Mouse (Mus musculus) B cell, adult 2 months (primary cell): ENCODE measurements at regions not wholly inside any gene's neighbourhood (a gene's known extent, or its start where the extent isn't known, plus 50 kb on each side); places are given as distances from the start of the nearest gene placed in this dataset.

ENCODE experiments used
- DNase-seq, 2 experiments: peaks; one replicate each; pipeline ENCODE4 v3.0.0; 2022

- no peak for DNase-seq
Measured at GRCm38 (mm10) chr13:28633541-28634041, 319.9 kb downstream of the Sox4 start.

GRCm38 (mm10) chr13:28629431-28630331, 323.8 kb downstream of the Sox4 start:
- no peak for DNase-seq

- DNase-seq = no peak
Measured at GRCm38 (mm10) chr13:28628751-28629150, 324.8 kb downstream of the Sox4 start.

- no peak for DNase-seq
Measured at GRCm38 (mm10) chr13:28618961-28619360, 334.6 kb downstream of the Sox4 start.

GRCm38 (mm10) chr13:28617503-28617902, 336.0 kb downstream of the Sox4 start:
- DNase-seq = no peak

- peak in 1 of 2 experiments; percentile 2 for DNase-seq
Measured at GRCm38 (mm10) chr13:28616645-28617381, 336.7 kb downstream of the Sox4 start.

- DNase-seq = no peak
Measured at GRCm38 (mm10) chr13:28607551-28608114, 345.9 kb downstream of the Sox4 start.

- DNase-seq = no peak
Measured at GRCm38 (mm10) chr13:28606651-28607050, 346.9 kb downstream of the Sox4 start.

- no peak for DNase-seq
Measured at GRCm38 (mm10) chr13:28605833-28606232, 347.7 kb downstream of the Sox4 start.

GRCm38 (mm10) chr13:28604016-28604415, 346.7 kb downstream of the Gm11361 start:
- DNase-seq = no peak

- DNase-seq = peak; percentile 37 to 45
Measured at GRCm38 (mm10) chr13:28600792-28601191, 343.5 kb downstream of the Gm11361 start.

GRCm38 (mm10) chr13:28596367-28596766, 339.0 kb downstream of the Gm11361 start:
- no peak for DNase-seq

- no peak for DNase-seq
Measured at GRCm38 (mm10) chr13:28592176-28592575, 334.8 kb downstream of the Gm11361 start.

- no peak for DNase-seq
Measured at GRCm38 (mm10) chr13:28587977-28588376, 330.6 kb downstream of the Gm11361 start.

GRCm38 (mm10) chr13:28586693-28587092, 329.4 kb downstream of the Gm11361 start:
- DNase-seq = no peak

- DNase-seq = no peak
Measured at GRCm38 (mm10) chr13:28586140-28586539, 328.8 kb downstream of the Gm11361 start.

GRCm38 (mm10) chr13:28583617-28584016, 326.3 kb downstream of the Gm11361 start:
- DNase-seq = no peak

GRCm38 (mm10) chr13:28575202-28575851, 318.0 kb downstream of the Gm11361 start:
- no peak for DNase-seq

GRCm38 (mm10) chr13:28573364-28573763, 316.0 kb downstream of the Gm11361 start:
- DNase-seq = no peak

- no peak for DNase-seq
Measured at GRCm38 (mm10) chr13:28572448-28572847, 315.1 kb downstream of the Gm11361 start.

- DNase-seq = no peak
Measured at GRCm38 (mm10) chr13:28571716-28572115, 314.4 kb downstream of the Gm11361 start.

- no peak for DNase-seq
Measured at GRCm38 (mm10) chr13:28563585-28563984, 306.3 kb downstream of the Gm11361 start.

GRCm38 (mm10) chr13:28560081-28560480, 302.8 kb downstream of the Gm11361 start:
- no peak for DNase-seq
